Mouse (Mus musculus) hindbrain, embryonic 16.5 days (tissue): ENCODE data around the gene Gm3095. TPM values are rescaled to one million over a fixed set of nuclear protein-coding genes. Genes with fewer than 3 reads are reported as not detected.
"Not testable (repeated sequence)": the region's sequence is repeated elsewhere in the genome, so short reads cannot be mapped to it uniquely, and the experiment has no call there.

Source experiments
- ATAC-seq: fragments of 200-750 bp; cut with Nextera tagmentation; 2 replicates; pipeline ENCODE4 v1.8.0; 2017; ENCODE audit warnings: moderate TSS enrichment, moderate library complexity
- H3K27ac ChIP-seq: fragments of 300-500 bp; sonication (generic); 2 replicates; pipeline ENCODE4 v1.5.1; 2014; ENCODE audit warnings: low read depth, mild to moderate bottlenecking, control low read depth, low read length, moderate library complexity
- H3K27me3 ChIP-seq: fragments of 300-500 bp; sonication (generic); replicated peaks from 2 replicates; pipeline ENCODE4 v1.6.1; 2014; ENCODE audit warnings: low read length; ENCODE audit not compliant: control insufficient read depth, insufficient read depth
- H3K36me3 ChIP-seq: fragments of 300-500 bp; sonication (generic); 2 replicates; pipeline ENCODE4 v1.6.1; 2014; ENCODE audit warnings: mild to moderate bottlenecking, low read length, moderate library complexity, mixed read lengths; ENCODE audit not compliant: control insufficient read depth, insufficient read depth
- H3K4me1 ChIP-seq: fragments of 300-500 bp; sonication (generic); 2 replicates; pipeline ENCODE4 v1.6.1; 2014; ENCODE audit warnings: low read depth, low read length; ENCODE audit not compliant: control insufficient read depth, insufficient read depth
- H3K4me2 ChIP-seq: fragments of 300-500 bp; sonication (generic); 2 replicates; pipeline ENCODE4 v1.6.1; 2014; ENCODE audit warnings: mild to moderate bottlenecking, low read length, control low read depth, moderate library complexity
- H3K4me3 ChIP-seq: fragments of 300-500 bp; sonication (generic); 2 replicates; pipeline ENCODE4 v1.5.1; 2014; ENCODE audit warnings: mild to moderate bottlenecking, low read length, control low read depth, moderate library complexity
- H3K9ac ChIP-seq: fragments of 300-500 bp; sonication (generic); 2 replicates; pipeline ENCODE4 v1.6.1; 2014; ENCODE audit warnings: low read depth, mild to moderate bottlenecking, control low read depth, low read length, moderate library complexity
- H3K9me3 ChIP-seq: fragments of 300-500 bp; sonication (generic); 2 replicates; pipeline ENCODE4 v1.6.1; 2014; ENCODE audit warnings: mild to moderate bottlenecking, low read length, moderate library complexity; ENCODE audit not compliant: control insufficient read depth
- WGBS: fragments of 180-500 bp; shearing (Covaris S2); extraction: QIAGEN DNeasy Blood & Tissue Kit; methylation state at CpG from one replicate; pipeline ENCODE4 v1.1.7; 2014; 5-methylcytosine and 5-hydroxymethylcytosine counted together
- polyA plus RNA-seq: library from polyadenylated mRNA; unstranded; fragments of >200 nt; fragmentation: Nextera tagmentation; extraction: Ambion mirVana; gene quantifications from 2 replicates; pipeline ENCODE4 v1.2.1, GENCODE M21; 2015

Gene Gm3095
- polyA plus RNA-seq: 1.7 TPM in 2 replicates

- not testable (repeated sequence) for H3K27me3 ChIP-seq, H3K9ac ChIP-seq, H3K9me3 ChIP-seq, H3K4me3 ChIP-seq, ATAC-seq, H3K36me3 ChIP-seq, H3K27ac ChIP-seq, H3K4me1 ChIP-seq, H3K4me2 ChIP-seq
- WGBS: no CpG with 5 or more reads among the region's 2 CpGs
Measured at GRCm38 (mm10) chr14:3963247-3963646, at the start of gene Gm3095. Gene Gm3095, plus strand, starts transcription at chr14:3963547.

GRCm38 (mm10) chr14:3931456-3931855 is 31.9 kb upstream of the Gm3095 start, which contains the start of gene Gm3029:
Gene Gm3029, plus strand, starts transcription at chr14:3931756.
- no CpG with 5 or more reads among the region's 2 CpGs for WGBS
- not testable (repeated sequence) for H3K36me3 ChIP-seq, H3K4me2 ChIP-seq, ATAC-seq, H3K9me3 ChIP-seq, H3K27ac ChIP-seq, H3K4me1 ChIP-seq, H3K4me3 ChIP-seq, H3K9ac ChIP-seq, H3K27me3 ChIP-seq

GRCm38 (mm10) chr14:3998094-3998493 is 34.7 kb downstream of the Gm3095 start, which contains the start of gene Gm3099:
Gene Gm3099, plus strand, starts transcription at chr14:3998394.
- not testable (repeated sequence) for H3K9me3 ChIP-seq, ATAC-seq, H3K36me3 ChIP-seq, H3K27ac ChIP-seq, H3K27me3 ChIP-seq, H3K4me2 ChIP-seq, H3K4me3 ChIP-seq, H3K9ac ChIP-seq, H3K4me1 ChIP-seq
- WGBS: 56% methylated on average over 1 of the region's 3 CpGs

Other genes starting within 250 kb of the Gm3095 start
- gene Gm3002, start 153.5 kb upstream of the Gm3095 start, polyA plus RNA-seq: 5.9 TPM in 2 replicates
- not detected in 2 replicates for gene Gm3033, start 117.3 kb upstream of the Gm3095 start, polyA plus RNA-seq
- not detected in 2 replicates for gene Gm2916, start 79.4 kb upstream of the Gm3095 start, polyA plus RNA-seq
- gene Gm3029, start 31.8 kb upstream of the Gm3095 start, polyA plus RNA-seq: not detected in 2 replicates
- gene Gm3099, start 34.8 kb downstream of the Gm3095 start, polyA plus RNA-seq: not detected in 2 replicates
- gene Gm5796, start 60.4 kb downstream of the Gm3095 start, polyA plus RNA-seq: 4.2 and 4.3 TPM in 2 replicates
- gene Gm3115, start 120.6 kb downstream of the Gm3095 start, polyA plus RNA-seq: not detected in 2 replicates
- 4.3 and 6.0 TPM in 2 replicates for gene Gm8108, start 147.0 kb downstream of the Gm3095 start, polyA plus RNA-seq
- not detected in 2 replicates for gene Gm3127, start 201.5 kb downstream of the Gm3095 start, polyA plus RNA-seq
- gene Gm2974, start 219.0 kb downstream of the Gm3095 start, polyA plus RNA-seq: 9.4 and 11.4 TPM in 2 replicates